In genomic region chr4:82876656-82877055, GRCm38 (mm10) we compare ENCODE assay signal across 19 mouse cellular contexts. TPM values are rescaled to one million over a fixed set of nuclear protein-coding genes. Genes with fewer than 3 reads are reported as not detected.
DNase-seq lines count a peak whose midpoint lies in the region; ATAC-seq lines count a peak whose summit lies in the region.
"Had no signal": no experiment of that assay in that cellular context is flagged by ENCODE, and none has a peak within 500 bp of the region (broad histone marks: within the 10 kb centered on the region; RNA-seq: fewer than 3 reads in every experiment).

No protein-coding gene starts in this region.

- peak; percentile 62 for ATAC-seq in common myeloid progenitor, adult 5-6 weeks (replicated peaks; ENCODE audit: low read depth, poor library complexity, severe bottlenecking)
- peak; percentile 98 for ATAC-seq in granulocyte monocyte progenitor cell, adult 5-6 weeks (replicated peaks; ENCODE audit: poor library complexity, severe bottlenecking)
- ATAC-seq in megakaryocyte progenitor cell, adult 5-6 weeks (replicated peaks; ENCODE audit: poor library complexity) = peak; percentile 96
- ATAC-seq: forebrain, embryonic 13.5 days; forebrain, embryonic 15.5 days; forebrain, postnatal 0 days had no signal

- no peak for DNase-seq in left cerebral cortex, postnatal 10 days (ENCODE audit: extremely low spot score in 1 of 2, low spot score in 2 of 2)
- no peak for DNase-seq in spleen, postnatal 36 days (ENCODE audit: low spot score in 2 of 2)
- DNase-seq: adrenal gland, adult 2 months; adrenal gland, postnatal 10 days; adrenal gland, postnatal 25 days; cerebellum, adult 11 months; cerebellum, adult 18-20 months; cerebellum, adult 8-10 months; cerebellum, adult 9-11 months; cerebellum, postnatal 14 days; cerebellum, postnatal 36 days; forebrain, postnatal 0 days had no signal

- intact Hi-C loops in left cerebral cortex, postnatal 10 days (cut with DNase I) = no loop called here

RNA-seq across cellular contexts. Expression of gene Cer1, which starts 8.3 kb away (rescaled TPM):
- total RNA-seq in common myeloid progenitor, adult 5-6 weeks (2017) = not detected in 2 replicates
- total RNA-seq in granulocyte monocyte progenitor cell, adult 5-6 weeks (2014; fragmentation: Nextera tagmentation) = not detected in 2 replicates
- not detected in 2 replicates for total RNA-seq in granulocyte monocyte progenitor cell, adult 5-6 weeks (2017)
- not detected in 2 replicates for total RNA-seq in megakaryocyte progenitor cell, adult 5-6 weeks (2015)
- total RNA-seq in megakaryocyte progenitor cell, adult 5-6 weeks (2017) = not detected in 2 replicates
- total RNA-seq in left cerebral cortex, postnatal 10 days (2021) = under 1 TPM; 0.26 to 0.32 TPM
- total RNA-seq: adrenal gland, adult 2 months; adrenal gland, postnatal 10 days; adrenal gland, postnatal 25 days; ES-E14; MEL had no signal

RNA-seq across cellular contexts. Expression of gene Zdhhc21, which starts 16.9 kb away (rescaled TPM):
- total RNA-seq in common myeloid progenitor, adult 5-6 weeks (2017) = 16.4 and 21.8 TPM in 2 replicates
- 28.0 and 37.5 TPM in 2 replicates for total RNA-seq in granulocyte monocyte progenitor cell, adult 5-6 weeks (2014; fragmentation: Nextera tagmentation)
- 19.8 and 24.5 TPM in 2 replicates for total RNA-seq in granulocyte monocyte progenitor cell, adult 5-6 weeks (2017)
- total RNA-seq in megakaryocyte progenitor cell, adult 5-6 weeks (2015) = 30.4 and 34.9 TPM in 2 replicates
- 19.9 and 21.6 TPM in 2 replicates for total RNA-seq in megakaryocyte progenitor cell, adult 5-6 weeks (2017)
- 10 to 100 TPM; 57.9 to 62.8 TPM for total RNA-seq in left cerebral cortex, postnatal 10 days (2021)
